Mouse (Mus musculus) left cerebral cortex, postnatal 10 days (tissue): ENCODE results near the gene Uxs1. TPM values are rescaled to one million over a fixed set of nuclear protein-coding genes. Genes with fewer than 3 reads are reported as not detected.

ENCODE experiments used
- DNase-seq, 2 experiments: peaks; one replicate each; pipeline ENCODE4 v3.0.0; 2021 to 2022; ENCODE audit warnings: low spot score in 2 of 2, mixed read lengths in 1 of 2; ENCODE audit errors: extremely low spot score in 1 of 2
- intact Hi-C: fragments of 180-260 bp; cut with DNase I; formaldehyde crosslinking; loops from one replicate; pipeline ENCODE4 v1.15.1; 2025
- total RNA-seq, 2 experiments: library from RNA; stranded (reverse); gene quantifications; 2 replicates each; pipeline ENCODE4 v1.2.3; 2021

The Uxs1 gene
- 10 to 100 TPM; 32.5 to 36.2 TPM for total RNA-seq

- intact Hi-C loops = loop anchor here (10.0 kb wide), 1 partner anchor 107 kb away; the partner anchor contains the start of gene Tpp2
- DNase-seq = peak; percentile 98 to 99
Measured at GRCm38 (mm10) chr1:43827763-43828194, at the start of gene Uxs1. TSS of gene Uxs1 (minus strand) at chr1:43827800.

- peak in 1 of 2 experiments; percentile 56 for DNase-seq
- intact Hi-C loops = no loop called here
Measured at GRCm38 (mm10) chr1:43877233-43877632, 49.6 kb upstream of the Uxs1 start.

- no peak for DNase-seq
- intact Hi-C loops = no loop called here
Measured at GRCm38 (mm10) chr1:43871116-43871515, 43.5 kb upstream of the Uxs1 start.

GRCm38 (mm10) chr1:43868510-43868909 lies 40.9 kb upstream of the Uxs1 start:
- intact Hi-C loops = no loop called here
- no peak for DNase-seq

- DNase-seq = no peak
- intact Hi-C loops = no loop called here
Measured at GRCm38 (mm10) chr1:43864758-43865157, 37.2 kb upstream of the Uxs1 start.

- intact Hi-C loops = no loop called here
- no peak for DNase-seq
Measured at GRCm38 (mm10) chr1:43862614-43863013, 35.0 kb upstream of the Uxs1 start.

- intact Hi-C loops = no loop called here
- no peak for DNase-seq
Measured at GRCm38 (mm10) chr1:43858988-43859387, 31.4 kb upstream of the Uxs1 start.

GRCm38 (mm10) chr1:43857656-43858055 lies 30.1 kb upstream of the Uxs1 start:
- intact Hi-C loops = no loop called here
- DNase-seq = no peak

GRCm38 (mm10) chr1:43855591-43855990 lies 28.0 kb upstream of the Uxs1 start:
- intact Hi-C loops = no loop called here
- no peak for DNase-seq

GRCm38 (mm10) chr1:43843398-43843797 lies 15.8 kb upstream of the Uxs1 start:
- intact Hi-C loops = no loop called here
- DNase-seq = no peak

- DNase-seq = no peak
- intact Hi-C loops = no loop called here
Measured at GRCm38 (mm10) chr1:43837236-43837635, 9.6 kb upstream of the Uxs1 start.

GRCm38 (mm10) chr1:43830096-43830495 lies 2.5 kb upstream of the Uxs1 start:
- intact Hi-C loops = no loop called here
- no peak for DNase-seq

GRCm38 (mm10) chr1:43827002-43827762 lies 418 bp downstream of the Uxs1 start:
- DNase-seq = peak in 1 of 2 experiments; percentile 56
- intact Hi-C loops = loop anchor here (10.0 kb wide), 1 partner anchor 108 kb away; the partner anchor contains the start of gene Tpp2

GRCm38 (mm10) chr1:43826628-43827001 lies 985 bp downstream of the Uxs1 start:
- no peak for DNase-seq
- intact Hi-C loops = loop anchor here (10.0 kb wide), 1 partner anchor 108 kb away; the partner anchor contains the start of gene Tpp2

- DNase-seq = no peak
- intact Hi-C loops = loop anchor here (5.0 to 10.0 kb wide), 2 partner anchors 41 to 111 kb away; partner anchors contain the start of gene Tpp2
Measured at GRCm38 (mm10) chr1:43823406-43823805, 4.2 kb downstream of the Uxs1 start.

GRCm38 (mm10) chr1:43822586-43822985 lies 5.0 kb downstream of the Uxs1 start:
- intact Hi-C loops = loop anchor here (5.0 to 10.0 kb wide), 2 partner anchors 40 to 112 kb away; partner anchors contain the start of gene Tpp2
- DNase-seq = no peak

- intact Hi-C loops = loop anchor here (5.0 to 10.0 kb wide), 2 partner anchors 40 to 113 kb away; partner anchors contain the start of gene Tpp2
- no peak for DNase-seq
Measured at GRCm38 (mm10) chr1:43821804-43822203, 5.8 kb downstream of the Uxs1 start.

GRCm38 (mm10) chr1:43820571-43820970 lies 7.0 kb downstream of the Uxs1 start:
- intact Hi-C loops = loop anchor here (5.0 to 10.0 kb wide), 2 partner anchors 38 to 114 kb away; partner anchors contain the start of gene Tpp2
- no peak for DNase-seq

GRCm38 (mm10) chr1:43819091-43819490 lies 8.5 kb downstream of the Uxs1 start:
- intact Hi-C loops = no loop called here
- DNase-seq = no peak

GRCm38 (mm10) chr1:43818356-43818755 lies 9.2 kb downstream of the Uxs1 start:
- no peak for DNase-seq
- intact Hi-C loops = no loop called here
